Mouse (Mus musculus) testis, adult 2 months (tissue): ENCODE results near the gene Rad1.
A peak's percentile ranks its signal among the peaks of the same experiment; 100 is the strongest.

Experiments used
- CTCF ChIP-seq: fragments of 200-500 bp; IDR thresholded peaks from 2 replicates; pipeline ENCODE4 v1.5.1; 2012; ENCODE audit warnings: low read depth, mild to moderate bottlenecking, inconsistent platforms, low read length, moderate library complexity; ENCODE audit not compliant: control insufficient read depth, insufficient read depth, insufficient replicate concordance
- POLR2A ChIP-seq: fragments of 200-500 bp; IDR thresholded peaks from 2 replicates; pipeline ENCODE4 v1.6.1; 2012; ENCODE audit warnings: low read depth, mild to moderate bottlenecking, inconsistent platforms, low read length, moderate library complexity; ENCODE audit not compliant: control insufficient read depth

DNA sequence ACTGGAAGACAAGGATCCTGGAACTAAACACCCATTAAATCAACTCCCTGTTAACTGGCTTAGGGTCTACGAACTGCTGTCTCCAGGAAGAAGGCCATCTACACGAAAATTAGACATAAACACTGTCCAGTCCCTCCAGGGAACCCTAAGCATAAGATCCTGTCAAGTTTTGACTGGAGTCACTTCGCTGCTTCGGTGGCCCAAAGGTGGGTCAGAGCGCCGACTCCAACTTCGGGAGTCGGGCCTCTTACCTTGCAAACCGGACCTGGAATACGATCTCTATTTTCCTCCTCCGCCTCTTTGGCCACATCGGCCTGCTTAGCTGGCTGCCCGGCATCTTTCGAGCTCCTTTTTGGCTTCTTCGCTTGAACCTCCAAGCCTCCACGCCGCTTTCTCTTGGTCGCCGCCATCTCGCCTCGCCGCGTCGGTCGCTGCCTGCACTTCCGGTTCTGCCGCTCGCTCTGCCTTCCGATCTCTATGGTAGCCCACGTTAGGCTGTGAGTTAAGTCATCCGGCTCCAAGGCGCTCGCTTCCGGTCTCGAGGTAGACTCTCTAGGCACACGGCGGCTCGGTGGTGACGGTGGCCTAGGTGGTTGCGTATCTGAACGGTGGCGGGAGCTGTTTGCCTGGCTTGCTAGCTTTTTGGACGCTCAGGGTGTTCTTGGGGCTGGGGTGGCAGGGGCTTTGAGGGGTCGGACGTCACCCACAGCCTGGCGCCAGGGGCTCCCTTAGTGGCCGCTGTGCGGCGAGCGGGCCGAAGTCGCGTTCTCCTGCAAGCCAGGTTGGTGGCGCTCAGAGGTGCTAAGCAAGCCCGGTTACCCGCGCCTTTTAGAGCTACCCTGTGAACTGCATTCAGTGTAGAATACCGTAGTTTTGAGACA, at the start of gene Rad1, which contains the start of gene Brix1:
- 0 out of 2 replicates have a peak, but pooled peaks have one; percentile 15 for TF ChIP-seq CTCF
- TF ChIP-seq POLR2A: peak; percentile 97
